Mouse (Mus musculus): ENCODE results near the gene 4930544G11Rik. TPM values are rescaled to one million over a fixed set of nuclear protein-coding genes. Genes with fewer than 3 reads are reported as not detected.

4930544G11Rik gene
- total RNA-seq (2021): not detected
- long read RNA-seq, experiment 1: 0 reads
- long read RNA-seq, experiment 2: 0 reads

- no peak for DNase-seq
Measured at GRCm38 (mm10) chr6:65952309-65952708, at the start of gene 4930544G11Rik. Gene 4930544G11Rik, plus strand, starts transcription at chr6:65952609.

- DNase-seq: no peak
Measured at GRCm38 (mm10) chr6:65906657-65907182, 45.7 kb upstream of the 4930544G11Rik start.

DNA sequence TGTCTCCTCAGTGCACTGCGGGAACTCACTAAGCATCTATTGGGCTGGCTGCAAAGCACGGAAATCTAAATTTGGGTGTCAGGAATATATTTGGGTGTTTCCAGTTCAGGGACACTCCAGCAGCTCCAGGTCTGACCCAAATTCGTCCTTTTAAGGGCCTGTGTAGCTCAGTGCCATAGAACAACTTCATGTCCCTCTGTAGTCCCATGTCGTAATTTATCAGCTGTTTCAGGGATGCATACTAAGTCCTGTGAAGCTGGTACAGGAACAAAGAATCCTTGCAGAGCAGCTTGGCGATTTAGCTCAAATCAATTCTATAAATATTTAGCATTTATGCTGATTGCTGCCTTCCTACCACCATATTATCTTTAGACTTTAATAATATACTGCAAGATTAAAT lies 37.0 kb upstream of the 4930544G11Rik start:
- DNase-seq: no peak

GRCm38 (mm10) chr6:65921703-65922102 lies 30.7 kb upstream of the 4930544G11Rik start:
- DNase-seq: no peak

DNA sequence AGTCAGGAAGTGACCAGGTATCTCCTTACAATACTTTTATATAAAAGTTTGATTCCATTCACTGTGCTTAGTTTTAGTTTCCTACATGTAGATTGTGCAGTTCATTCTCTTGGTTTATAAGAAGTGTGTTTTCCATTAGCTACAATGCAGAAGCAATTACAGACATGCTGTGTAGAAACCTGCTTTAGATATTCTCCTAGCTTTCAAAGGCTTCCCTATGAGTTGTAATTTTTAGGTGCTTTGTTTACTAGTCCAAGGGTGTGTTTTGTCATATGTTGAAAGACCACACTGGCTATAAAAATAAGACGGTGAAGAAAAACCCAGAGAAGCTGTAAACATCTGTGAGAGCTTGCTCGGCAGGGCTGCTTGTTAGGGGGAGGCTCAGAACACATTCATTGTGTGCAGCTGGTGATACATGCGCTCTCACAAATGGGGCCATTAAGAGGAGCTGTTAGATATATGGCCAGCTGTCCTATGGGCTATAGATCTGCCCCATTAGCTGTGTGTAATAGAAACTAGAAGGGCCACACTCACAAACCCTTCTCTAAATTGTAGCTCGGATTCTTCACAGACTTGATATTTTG lies 28.8 kb upstream of the 4930544G11Rik start:
- no peak for DNase-seq

DNA sequence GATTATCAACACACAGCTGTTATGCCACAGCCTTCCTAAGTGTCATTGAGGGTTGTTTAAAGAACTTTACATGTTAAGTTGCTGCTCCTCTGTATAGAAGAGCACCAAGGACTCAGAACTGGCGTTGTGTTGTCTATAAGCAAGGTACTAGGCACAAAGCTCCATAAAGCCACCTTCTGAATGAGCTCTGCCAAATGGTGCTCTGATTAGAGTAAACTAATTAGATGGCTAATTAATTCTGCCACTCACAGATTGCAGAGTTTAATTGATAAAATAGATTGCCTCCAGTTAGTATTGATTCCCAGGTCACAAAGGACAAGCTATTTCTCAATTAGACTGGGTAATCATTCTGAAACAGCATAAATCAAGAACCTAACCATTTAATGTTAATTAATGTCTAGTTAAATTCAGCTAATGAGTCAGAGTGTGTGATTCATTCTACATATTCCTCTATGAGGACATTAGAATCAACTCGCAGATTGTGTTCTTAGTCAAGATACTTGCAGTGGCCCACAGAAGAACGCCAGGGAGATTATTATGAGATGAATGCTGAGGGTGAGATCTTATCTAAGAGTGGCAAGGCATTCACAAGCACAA lies 26.6 kb upstream of the 4930544G11Rik start:
- no peak for DNase-seq

DNA sequence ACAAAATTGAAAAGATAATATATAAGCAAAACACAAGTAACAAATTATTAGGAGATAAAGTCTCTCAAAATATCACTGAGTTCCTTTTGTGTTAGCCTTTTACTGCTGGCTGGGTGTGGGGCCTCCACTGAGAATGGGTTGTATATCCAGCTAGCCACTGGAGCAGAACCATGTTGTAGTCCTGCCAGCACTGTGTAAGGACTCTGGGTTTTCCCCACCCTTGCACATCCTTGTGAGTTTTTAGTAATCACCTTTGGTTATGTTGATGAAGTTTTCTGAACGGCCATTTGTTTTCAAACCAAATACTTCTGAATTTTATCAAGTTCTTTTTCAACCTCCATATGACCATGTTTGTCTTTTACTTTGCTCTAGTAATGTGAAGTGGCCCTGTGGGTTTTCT lies 21.9 kb upstream of the 4930544G11Rik start:
- DNase-seq: no peak

- no peak for DNase-seq
Measured at GRCm38 (mm10) chr6:65932776-65933175, 19.6 kb upstream of the 4930544G11Rik start.

GRCm38 (mm10) chr6:65933177-65933576 lies 19.2 kb upstream of the 4930544G11Rik start:
- no peak for DNase-seq

DNA sequence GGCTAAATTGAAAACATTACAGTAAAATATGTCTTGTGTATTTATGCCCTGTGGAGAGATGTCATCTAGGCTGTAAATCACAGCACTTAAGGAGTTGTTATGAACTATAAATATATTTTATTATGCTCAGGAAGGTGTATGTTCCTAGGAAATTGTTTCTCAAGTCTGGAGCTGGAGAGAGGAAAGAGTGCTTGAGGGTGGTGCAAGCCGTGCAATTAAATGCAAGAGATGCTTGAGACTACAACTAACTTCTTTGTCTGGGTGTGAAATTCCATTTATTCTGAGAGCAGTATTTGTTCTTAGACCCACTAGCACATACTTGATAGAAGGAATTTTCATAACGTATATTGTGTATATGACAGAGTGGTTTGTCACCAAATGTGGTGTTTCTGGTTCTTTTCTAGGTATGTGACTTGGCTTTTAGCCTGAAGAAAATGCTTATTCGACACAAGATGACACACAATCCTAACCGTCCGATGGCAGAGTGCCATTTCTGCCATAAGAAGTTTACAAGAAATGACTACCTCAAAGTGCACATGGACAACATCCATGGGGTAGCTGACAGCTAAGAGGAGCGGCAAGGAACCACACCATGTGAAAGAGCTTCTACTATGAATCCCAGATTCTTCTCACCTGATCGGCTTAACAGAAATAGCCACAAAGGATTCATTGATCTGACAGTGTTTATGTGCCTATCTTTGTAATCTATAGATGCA lies 16.7 kb upstream of the 4930544G11Rik start:
- DNase-seq: no peak

GRCm38 (mm10) chr6:65950492-65950891 lies 1.9 kb upstream of the 4930544G11Rik start:
- DNase-seq: no peak

- DNase-seq: peak; percentile 8
Measured at GRCm38 (mm10) chr6:65969386-65970111, 17.1 kb downstream of the 4930544G11Rik start.

DNA sequence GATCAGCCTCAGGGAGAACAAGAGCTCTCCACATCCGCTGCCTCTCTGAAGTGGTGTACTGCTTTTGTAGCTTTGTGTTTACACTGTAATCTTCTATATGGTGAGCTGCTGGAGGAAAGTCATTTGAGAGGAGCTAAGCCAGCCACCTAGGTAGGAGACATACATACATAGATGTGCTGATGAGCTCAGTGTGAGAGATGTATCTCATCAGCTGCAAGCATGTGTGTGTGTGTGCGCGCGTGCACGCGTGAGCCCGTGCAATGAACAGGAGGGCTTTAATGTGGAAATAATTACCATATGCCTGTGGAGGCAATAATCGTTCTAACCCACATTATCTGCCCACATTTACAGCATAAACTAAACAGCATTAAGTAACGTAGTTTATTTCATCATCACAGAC lies 18.0 kb downstream of the 4930544G11Rik start:
- no peak for DNase-seq

DNA sequence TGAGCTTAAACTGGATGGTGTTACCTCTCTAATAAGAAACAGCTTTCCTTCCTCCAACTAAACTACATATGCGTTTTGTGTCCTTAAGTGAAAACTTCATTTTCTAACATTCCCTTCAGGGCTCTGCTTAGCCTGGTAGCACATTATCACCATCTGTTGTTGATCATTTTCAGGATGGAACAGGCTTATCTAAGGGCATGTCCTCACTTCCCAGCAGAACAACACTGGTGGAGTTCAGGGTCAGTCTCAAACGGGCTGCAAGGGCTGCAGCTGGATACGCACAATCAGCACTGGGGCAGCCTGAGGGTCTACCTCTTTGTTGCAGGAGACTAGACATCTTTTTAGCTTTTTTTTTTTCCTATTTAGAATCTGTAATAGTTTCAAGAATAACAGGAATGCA lies 39.7 kb downstream of the 4930544G11Rik start:
- no peak for DNase-seq

DNA sequence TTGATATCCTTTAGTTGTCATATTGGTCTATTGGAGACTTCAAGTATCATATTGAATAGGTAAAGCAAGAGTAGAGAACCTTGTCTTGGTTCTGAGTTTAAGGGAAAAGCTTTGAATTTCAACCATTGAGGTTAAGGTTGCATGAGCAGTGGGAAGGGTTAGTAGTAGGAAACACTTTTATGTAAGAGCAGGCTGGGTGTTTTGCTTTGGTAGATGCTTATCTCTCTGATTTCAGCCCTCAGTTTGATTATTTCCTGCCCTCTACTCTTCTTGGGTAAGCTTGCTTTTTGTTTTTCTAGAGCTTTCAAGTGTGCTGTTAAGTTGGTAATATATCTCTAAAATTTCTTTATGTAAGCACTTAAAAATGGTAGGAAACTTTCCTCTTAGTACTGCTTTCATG lies 45.9 kb downstream of the 4930544G11Rik start:
- DNase-seq: no peak

Other genes with a start within 250 kb of the 4930544G11Rik start
- gene Prdm5, start 173.6 kb upstream of the 4930544G11Rik start, total RNA-seq (2021): 1 to 10 TPM; 2.6 to 2.9 TPM